Mouse (Mus musculus) CD4-positive helper T cell, adult 2 months (primary cell): ENCODE results near the gene Abca8a.

Experiments used
- DNase-seq: peaks from one replicate; pipeline ENCODE4 v3.0.0-alpha.2; 2012; ENCODE audit warnings: low read depth, missing footprints, low spot score

Gene Abca8a

DNA sequence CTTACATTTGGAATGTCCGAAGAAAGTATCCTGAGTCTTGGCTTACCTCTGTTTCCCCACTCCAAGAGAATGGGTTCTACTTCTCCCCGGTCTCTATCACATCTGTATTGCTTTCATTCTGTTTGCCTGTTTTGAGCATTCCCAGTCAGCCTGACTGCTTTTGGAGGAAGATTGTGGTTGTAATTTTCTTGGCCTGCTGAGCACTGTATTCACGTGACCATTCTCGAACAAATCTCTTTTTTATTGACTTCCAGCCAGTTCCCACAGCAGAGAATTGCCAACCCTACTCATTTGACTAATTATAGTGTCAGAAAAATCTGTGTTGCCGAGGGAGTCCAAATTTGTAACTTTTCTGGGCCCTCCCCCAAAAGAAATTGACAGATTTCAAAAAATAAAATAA is at the start of gene Abca8a:
Abca8a (minus strand) TSS at position 121 of the 400 bp plus-strand sequence.
- DNase-seq, result no peak

DNA sequence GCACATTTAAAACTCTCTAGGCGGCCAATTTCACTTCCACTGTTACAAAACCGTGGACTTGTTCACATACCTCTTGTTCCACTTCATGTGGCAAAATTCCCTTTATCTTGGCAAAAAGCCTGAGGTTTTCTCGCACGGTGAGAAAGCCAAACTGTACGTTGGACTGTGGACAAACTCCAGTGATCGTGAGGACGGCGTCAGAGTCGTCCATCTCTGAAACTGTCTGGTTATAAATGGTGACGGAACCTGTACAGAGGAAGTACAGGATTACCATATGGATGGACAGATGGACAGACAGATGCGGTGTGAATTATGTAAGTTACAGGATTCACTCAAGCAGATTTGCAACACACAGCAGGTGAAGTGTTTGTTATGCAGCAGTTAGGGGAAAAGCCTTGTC is 49.6 kb upstream of the Abca8a start:
- no peak for DNase-seq

DNA sequence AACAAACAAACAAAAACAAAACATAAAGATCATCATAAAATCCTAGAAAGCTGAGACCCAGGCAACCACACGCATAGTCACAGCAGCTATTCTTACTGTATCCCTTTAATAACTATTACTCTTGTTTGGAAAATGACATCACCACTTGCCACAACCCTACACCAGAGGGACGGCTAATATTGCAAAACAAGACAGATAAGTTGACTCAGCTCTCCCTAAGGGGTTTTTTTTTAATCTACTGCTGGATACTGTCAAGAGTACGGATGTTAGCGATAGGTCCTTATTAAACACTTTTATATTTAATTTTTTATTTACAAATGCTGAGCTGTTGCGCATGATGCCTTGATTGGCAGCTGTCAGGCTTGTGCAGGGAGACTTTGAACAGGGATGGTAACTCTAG is 35.0 kb upstream of the Abca8a start:
- no peak for DNase-seq

DNA sequence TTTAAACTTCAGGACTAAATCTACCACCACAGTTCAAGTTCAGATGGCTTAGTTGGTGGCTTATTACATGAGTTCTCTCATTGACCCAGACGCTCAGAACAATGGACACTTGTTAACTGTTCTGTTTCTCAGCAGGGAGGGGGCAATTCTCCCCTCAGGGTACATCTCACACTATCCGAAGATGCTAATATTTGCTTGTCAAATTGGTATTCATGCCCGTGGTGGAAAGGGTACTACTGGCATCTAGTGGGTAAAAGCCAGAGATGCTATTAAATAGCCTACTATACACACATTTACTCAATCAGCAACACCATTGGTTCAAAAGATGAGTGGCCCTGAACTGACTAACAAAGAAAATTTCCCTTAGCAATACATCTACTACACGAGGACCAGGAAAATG is 15.4 kb upstream of the Abca8a start:
- no peak for DNase-seq

DNA sequence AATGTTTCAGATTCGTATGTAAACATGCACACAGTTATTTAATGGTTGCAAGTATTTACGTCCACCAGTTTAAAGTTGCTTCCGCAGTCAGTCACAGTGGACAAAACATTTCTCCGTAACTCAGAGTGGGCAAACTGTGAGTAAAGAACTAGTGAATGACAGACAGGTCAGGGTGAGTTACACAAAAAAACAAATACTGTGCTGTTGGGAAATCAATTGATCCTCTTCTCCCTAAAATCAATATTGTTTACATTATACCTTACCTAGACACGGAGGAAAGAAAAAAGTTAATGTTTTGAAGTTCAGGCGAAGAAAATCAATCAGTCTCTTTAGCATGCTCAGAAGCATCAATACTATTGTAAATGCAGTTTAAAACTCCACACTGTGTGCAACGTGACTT is 5.7 kb upstream of the Abca8a start:
- DNase-seq, result no peak

DNA sequence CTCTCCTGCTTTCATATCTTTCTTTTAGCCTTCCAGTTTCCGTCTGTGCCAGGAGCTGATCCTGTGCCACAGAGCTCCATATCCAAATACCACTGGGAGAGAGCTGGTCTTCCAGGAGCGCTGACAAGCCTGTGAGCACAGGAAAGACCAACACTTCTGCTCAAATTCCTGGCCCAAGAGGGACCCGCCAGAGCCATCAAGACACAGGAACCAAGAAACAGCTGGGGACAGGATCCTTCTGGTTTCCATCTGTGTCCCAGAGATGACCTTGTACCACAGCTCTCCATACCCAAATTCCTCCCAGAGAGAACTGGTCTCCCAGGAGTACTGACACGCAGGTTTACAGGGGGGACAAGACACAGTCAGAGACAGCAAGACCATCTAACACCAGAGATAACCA is 3.1 kb upstream of the Abca8a start:
- no peak for DNase-seq

DNA sequence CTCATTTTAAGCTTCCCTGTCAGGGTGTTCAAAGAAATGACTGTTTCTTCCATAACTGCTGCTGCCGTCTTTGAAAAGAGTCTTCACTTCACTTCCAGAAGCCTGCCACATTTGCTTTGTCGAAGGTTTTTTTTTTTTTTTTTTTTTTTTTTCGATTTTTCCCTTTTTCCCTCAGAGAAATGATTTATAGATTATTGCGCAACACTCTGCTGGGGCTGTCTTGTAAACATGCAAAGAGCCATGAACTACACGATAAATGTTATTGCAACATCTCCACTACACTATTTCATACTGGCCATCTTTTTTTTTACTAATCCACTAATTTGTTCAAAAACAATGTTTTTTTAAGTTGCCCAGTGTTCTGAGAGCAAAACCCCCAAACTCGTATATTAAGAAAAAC is 1.7 kb upstream of the Abca8a start:
- DNase-seq, result no peak

DNA sequence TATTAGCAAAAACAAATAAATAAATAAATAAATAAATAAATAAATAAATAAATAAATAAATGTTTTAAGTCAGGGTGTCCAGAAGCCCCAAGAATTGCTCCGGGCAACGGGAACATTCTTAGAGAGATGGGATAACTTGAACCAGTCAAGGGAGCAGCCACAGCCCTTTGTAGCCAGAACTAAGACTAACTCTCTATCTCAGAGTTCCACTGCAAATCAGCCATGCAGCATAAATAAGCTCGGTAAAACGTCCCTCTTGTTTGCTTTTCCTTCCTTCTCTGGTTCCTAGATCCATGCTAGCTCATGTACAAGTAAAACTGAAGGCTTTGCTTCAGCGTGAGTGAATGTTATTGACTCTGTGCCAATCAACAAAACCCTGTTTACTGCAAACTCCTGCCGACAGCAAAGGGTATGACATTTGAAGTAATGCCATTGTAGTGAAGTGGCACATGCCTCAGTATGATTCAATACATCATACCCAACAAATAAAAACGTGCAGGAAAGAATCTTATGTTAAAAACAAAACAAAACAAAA is 865 bp downstream of the Abca8a start:
- no peak for DNase-seq

DNA sequence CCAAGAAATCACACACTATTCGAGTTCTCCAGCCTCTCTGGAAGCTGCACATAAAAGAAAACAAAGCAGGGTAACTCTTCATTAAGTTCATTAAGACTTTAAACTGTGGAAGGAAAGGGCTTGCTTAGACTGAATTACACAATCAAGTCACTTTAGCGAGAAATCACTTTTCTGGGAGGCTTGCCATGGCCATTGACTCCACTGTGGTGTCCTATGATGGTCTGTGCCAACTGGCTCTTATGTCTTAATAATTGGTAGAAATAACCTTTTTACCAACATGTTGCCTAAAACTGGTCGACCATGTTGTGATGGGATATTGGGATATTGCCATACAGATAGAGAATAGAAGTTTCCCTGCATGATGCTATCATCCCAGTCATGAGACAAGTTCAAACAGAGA is 1.5 kb downstream of the Abca8a start:
- DNase-seq, result no peak

DNA sequence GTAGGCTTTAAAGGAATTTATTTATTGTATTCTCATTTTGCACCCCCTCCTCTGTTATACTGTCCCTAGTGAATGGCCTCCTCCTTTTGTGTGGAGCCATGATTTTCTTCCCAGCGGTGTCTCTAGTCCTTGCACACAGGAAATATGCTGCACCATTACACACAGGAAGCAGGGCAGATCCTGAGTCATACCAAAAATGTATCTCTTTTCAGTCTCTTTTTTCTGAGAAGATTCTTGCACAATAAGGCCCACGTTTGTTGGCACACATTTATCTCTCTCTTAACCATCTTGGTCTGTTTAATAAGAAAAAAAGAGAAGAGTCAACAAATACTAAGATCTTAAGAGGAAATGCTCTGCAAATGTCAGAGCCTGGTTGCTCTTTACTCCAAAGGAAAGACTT is 4.5 kb downstream of the Abca8a start:
- DNase-seq, result no peak

DNA sequence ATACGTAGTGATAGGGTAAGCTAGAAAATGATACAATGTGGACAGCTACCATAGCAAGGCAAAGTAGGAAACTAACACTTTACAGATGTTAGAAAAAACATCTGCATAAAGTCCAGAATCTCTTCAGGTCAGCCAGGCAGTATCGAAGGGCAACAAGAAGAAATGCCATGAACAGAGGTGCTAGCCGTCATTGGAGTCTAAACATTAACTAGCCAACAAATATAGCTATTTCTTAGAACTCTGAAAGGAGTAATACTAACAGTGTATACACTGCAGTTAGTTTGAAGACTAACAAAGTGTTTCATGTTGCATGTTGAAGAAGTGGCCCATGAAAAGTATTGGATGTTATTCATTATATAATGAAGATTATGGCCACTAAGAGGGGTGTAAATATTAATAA is 23.6 kb downstream of the Abca8a start:
- no peak for DNase-seq

DNA sequence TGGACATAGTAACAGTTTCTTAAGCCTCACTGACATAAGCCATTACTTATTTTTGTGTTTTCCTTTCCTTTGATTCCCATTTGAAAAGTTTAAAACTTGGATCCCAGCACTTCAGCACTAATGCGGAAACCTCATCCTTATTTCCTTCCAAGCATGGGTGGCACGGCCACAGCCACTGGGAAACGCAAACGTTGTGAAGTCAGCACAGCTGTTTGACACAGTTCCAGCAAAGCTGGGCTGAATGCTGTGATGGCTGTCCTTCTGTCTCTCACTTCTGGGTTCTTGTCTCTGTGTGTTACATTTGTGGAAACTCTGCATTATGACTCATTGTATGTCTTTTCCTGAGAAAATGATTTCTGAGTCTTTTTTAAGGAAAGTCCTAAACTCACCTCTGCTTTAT is 34.7 kb downstream of the Abca8a start:
- no peak for DNase-seq

DNA sequence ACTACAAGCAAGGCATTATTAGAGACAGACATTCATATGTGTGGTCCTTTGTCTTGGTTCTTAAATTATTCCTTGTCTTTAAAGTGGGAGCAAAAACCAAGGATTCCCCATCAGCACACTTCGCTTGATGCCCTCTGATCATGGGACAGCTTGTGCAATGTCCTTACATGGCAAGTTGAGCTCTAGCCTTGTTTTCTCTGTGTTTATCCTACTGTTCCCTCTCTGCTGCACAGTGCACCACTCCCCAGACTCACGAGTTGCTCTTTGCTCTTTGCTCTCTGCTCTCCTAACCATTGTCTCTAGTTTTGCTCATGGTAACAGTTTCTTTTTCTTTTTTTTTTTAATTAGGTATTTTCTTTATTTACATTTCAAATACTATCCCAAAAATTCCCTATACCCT is 35.7 kb downstream of the Abca8a start:
- DNase-seq, result no peak

DNA sequence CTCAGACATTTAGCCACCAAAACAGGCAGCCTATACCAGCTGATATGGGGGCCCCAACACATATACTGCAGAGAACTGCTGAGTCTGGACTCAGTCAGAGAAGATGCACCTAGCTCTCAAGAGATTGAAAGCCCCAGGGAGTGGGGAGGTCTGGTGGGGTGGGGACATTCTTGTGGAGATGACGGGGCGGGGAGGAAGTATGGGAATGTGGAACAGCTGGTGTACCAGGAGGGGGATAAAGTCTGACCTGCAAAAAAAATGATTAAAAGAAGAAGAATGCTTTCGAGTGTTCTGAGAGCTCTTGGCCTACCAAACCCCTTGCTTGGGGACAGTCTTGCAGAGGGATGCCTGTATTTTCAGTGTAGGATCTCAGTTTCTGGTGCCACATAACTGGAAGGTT is 42.1 kb downstream of the Abca8a start:
- DNase-seq, result no peak

DNA sequence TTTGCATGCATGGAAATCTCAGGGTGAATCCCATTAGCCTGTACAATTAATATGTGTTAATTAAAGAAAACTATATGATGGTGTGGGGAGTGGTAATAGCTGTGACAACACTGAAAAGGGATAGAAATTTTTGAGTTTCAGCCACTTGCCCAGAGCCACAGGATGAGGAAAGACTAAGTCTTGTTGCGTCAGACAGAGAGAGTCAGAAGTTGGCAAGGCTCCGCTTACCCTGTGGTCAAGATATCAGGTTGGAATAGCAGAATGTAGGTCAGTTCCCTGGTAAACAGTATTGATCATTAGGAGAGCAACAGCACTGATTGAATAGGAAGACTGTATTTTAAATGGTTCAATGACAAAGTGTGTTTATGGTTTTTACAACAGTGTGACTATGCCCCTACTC is 58.0 kb downstream of the Abca8a start:
- no peak for DNase-seq

DNA sequence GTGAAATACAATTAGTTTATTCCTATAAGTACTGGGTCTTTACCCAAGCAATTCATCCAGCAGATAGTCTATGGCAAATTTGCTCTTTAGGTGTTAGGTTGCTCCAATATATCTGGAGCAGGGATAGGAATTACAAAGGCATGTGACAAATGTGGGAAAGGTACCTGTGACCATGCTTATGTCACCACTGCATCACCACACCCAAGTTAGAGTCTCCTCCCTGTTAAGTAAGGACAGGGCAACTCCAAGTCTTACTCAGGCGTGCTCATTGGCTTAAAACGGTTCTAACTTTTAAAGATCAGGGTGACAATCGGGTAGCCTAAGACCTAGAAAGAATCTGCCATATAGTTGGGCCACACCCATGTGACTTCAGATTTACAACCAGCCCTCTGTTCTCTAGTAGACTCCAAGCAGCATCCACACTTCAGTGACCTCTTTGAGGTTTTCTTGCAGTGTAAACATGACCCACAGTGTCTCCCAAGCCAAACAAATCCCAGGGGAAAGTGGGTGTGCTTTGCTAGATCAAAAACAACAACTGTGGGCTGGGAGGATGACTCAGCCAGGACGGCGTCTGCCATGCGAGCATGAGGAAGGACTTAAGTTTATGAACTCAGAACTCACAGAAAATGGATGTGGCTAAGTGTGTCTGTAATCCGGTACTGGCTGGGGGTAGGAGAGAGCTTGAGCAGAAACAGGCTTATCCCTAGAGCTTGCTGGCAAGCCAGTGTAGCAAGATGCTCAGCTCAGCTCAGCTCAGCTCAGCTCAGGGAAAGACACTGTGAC is 66.7 kb downstream of the Abca8a start:
- no peak for DNase-seq

DNA sequence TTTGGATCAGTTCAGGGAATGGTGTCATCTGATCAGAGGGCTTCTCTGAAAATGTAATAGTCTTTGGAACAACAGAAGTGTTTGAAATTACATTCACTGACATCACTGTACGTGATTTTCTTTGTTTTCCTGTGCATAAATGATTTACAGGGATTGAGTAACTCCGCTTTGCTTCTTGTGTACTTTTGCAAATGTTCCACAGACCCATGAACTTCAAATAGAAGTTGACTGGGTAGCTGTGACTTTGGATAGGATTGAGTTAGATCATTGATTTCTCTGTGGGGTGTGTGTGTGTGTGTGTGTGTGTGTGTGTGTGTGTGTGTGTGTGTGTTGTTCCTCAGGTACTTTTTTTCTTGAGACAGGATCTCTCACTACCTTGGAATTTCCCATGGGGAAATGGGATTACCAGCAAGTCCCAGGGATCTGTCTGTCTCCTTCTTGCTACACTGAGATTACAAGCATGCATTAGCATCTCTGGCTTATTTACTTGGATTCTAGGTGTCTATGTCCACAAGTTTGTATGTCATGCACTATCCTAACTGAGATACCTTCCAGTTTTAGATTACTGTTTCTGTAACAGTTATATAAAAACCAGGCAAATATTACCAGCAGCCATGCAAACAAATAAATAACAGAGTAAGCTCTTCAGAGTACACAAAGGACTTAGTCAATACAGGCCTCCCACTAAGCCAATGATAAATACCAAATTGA is 84.8 kb downstream of the Abca8a start:
- no peak for DNase-seq

DNA sequence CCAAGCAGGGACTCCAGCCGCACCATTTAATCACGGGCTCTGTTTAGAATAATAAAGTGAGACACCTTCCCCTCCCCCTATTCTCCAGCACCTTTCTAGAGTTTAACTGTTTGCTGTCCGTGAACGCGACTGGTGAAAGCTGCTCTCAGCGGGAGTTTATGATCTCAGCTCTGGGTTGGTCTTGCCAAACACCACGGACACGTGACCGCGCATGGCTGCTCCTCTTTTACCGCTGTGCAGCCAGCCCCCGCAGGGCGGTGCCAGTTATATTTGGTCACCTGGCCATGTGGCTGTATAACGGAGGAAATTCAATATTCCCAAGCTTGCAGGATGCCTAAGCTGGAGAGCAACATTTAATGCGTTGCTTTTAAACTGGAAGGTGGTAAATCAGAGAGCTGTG is 100.2 kb downstream of the Abca8a start, which contains the start of gene Abca8b:
Abca8b (minus strand) TSS at position 222 of the 400 bp plus-strand sequence.
- DNase-seq, result no peak

DNA sequence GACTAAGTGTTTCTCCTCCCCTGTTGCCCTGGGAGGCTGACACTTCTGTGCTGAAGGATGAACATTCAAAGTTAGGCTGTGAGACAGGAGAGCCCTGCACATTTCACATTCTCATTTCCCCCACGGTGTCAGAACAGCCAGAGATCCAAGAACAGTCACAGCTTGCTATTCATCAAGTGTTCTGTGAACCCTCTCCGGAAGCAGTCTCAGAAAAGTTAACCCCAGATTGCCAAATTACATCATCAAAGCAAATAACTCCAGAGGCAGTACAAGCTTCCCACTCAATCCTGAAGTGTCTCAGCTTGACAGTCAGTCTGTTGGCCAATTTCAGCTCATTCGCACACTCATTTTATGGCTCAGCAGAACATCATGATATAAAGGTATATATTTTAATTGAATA is 100.8 kb downstream of the Abca8a start:
- no peak for DNase-seq

DNA sequence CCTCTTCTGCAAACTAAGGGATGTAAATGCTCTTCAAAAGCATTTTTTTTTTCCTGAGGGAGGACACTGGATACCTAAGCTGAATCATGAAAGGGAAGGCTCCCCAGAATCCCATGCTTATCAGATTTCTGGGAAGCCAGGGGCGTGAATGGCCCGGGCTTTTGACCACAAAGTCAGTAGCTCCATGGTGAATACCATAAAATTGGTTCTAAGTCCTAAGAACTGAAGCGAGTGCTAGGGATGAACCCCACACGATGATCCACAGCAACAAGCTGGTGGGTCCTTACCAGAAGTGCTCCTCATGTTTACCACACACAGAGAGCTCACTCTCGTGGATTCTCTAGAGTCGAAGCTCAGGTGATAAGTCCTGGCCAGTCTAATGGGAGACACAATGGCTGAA is 101.8 kb downstream of the Abca8a start:
- no peak for DNase-seq

DNA sequence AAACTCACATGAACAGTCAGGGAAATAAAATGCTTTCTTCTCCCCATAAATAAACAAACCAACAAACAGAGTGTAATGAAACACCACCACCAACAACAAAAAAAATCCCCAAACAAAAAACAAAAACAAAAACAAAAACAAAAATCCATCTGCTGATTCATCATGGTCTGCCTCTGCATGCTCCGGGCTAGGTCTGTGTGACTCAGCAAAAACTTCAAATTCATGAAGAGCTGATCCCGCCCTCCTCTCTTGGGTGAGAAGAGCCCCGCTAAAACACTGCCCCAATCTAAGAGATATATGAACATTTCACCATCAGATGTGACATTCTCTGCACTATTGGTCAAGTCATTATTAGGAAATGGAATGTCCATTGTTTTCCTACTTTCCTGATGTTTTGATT is 104.5 kb downstream of the Abca8a start:
- no peak for DNase-seq

DNA sequence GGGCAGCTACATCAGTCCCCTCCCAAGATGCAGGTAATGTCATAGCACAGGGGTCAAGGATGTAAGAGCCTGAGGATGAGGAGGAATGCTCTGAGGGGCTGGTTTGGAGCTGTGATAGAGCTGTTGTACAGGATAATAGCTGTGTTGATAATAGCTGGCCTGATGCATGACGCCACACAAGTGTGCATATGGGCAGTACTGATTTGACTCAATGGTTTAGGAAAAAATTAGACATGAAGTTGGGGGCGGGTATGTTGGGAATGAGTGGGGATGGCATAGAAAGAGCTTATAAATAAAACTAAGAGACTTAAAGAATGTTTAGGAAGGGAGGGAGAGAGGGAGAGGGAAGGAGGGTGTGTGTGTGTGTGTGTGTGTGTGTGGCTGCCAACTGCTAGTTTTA is 105.5 kb downstream of the Abca8a start:
- no peak for DNase-seq

DNA sequence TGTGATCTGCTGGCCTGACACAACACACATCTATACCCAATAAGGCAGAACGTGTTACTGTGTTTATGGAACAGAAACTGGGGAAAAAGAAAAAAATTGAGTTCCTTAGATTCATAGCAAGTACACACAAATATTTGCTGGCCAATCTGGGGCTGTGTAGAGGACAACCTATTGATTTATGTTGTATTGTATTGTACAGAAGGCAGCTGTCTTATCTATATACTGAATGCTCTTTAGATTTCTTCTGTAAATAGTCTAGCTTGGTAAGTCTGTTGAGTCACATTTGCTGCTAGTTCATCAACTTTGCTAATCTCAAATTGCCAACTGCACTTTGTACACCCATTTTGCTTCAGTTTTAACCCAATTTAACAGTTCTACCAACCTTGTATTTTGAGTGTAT is 107.6 kb downstream of the Abca8a start:
- no peak for DNase-seq
